Mouse (Mus musculus) megakaryocyte, adult 5-6 weeks (primary cell): ENCODE measurements around the gene Spata1. TPM values are rescaled to one million over a fixed set of nuclear protein-coding genes. Genes with fewer than 3 reads are reported as not detected.
A peak's percentile ranks its signal among the peaks of the same experiment; 100 is the strongest.

ENCODE experiments used
- ATAC-seq: 2 replicates; pipeline ENCODE4 v1.8.0; 2016; ENCODE audit warnings: mild to moderate bottlenecking, inconsistent platforms; ENCODE audit not compliant: poor library complexity, severe bottlenecking
- total RNA-seq, 2 experiments: library from RNA; stranded (forward) in 1 of 2; stranded (reverse) in 1 of 2; fragments of 153-499, 151-499 nt in 1 of 2; fragments of 221-1000, 200-1000 nt in 1 of 2; gene quantifications; 2 replicates each; pipeline versions ENCODE4 v1.2.3 to v1.2.4; 2015 to 2017

Spata1 gene
- total RNA-seq, 2 experiments from 2014 or later, result 12.8 to 16.1 TPM

- peak; percentile 86 for ATAC-seq
Measured at GRCm38 (mm10) chr3:146421787-146422186, 77.8 kb downstream of the Spata1 start.

DNA sequence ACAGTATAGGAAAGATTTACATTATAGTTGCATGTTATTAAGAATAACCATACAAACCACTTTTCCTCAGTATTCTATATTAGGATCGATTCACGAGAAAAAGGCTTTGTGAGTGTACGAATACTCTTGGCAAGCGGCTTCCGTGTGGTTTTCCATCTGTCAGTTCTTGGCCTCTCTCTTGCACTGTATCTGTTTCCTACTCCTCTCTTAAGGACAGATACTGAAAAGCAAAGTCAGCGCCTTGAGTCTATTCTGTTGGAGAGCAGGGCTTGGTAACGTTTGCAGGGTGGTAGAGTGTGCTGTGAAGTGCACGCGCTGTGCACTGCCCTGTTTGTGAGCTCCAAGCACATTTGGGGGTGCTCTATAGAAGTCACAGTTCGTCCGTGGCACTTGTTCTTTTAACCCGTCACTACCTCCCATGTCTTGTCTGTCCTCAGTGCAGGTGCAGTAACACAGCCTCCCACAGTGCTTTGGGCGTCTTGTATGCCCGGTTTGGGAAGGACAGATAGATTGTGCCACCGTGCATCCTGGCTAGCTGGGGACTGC is 79.5 kb downstream of the Spata1 start:
- ATAC-seq, result no peak

DNA sequence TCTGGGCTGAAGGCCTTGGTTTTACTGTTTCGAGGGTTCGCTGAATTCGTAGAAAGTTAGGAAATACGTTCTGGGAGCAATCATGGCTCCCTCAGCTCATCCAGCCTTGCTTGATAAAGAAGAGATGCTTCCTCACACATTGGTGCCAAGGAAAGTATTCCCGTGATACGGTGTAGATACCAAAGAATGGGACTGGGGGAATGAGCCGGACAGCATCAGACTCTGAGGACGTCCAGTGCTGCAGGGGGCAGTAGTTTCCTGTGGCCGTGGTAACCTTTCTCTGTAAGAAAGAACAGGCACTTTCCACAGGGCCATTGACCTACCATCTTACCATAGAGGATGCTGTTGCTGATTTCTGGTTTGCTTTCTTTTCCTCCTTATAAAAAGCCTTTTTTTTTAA is 80.0 kb downstream of the Spata1 start:
- ATAC-seq, result no peak

- no peak for ATAC-seq
Measured at GRCm38 (mm10) chr3:146418901-146419300, 80.7 kb downstream of the Spata1 start.

GRCm38 (mm10) chr3:146417873-146418272 is 81.7 kb downstream of the Spata1 start:
- no peak for ATAC-seq

DNA sequence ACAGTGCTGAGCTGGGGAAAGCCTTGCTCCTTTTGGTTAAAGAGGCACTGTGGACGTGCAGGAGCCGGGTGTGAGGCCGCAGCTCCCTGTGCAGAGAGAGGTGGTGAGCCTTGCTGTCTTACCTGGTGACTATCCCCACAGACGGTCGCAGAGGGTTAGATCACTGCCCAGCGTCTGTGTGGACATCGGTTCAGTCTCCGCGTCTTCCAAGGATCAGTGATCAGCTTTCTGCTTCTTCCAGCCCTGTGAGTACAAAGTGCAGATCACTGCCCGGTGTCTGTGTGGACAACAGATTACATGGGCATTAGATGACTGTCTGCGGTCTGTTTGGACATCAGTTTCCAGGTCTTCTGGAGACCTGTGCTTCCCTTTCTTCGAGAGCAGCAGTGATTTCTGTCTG is 85.0 kb downstream of the Spata1 start:
- ATAC-seq, result no peak

- ATAC-seq, result no peak
Measured at GRCm38 (mm10) chr3:146413992-146414391, 85.6 kb downstream of the Spata1 start.

DNA sequence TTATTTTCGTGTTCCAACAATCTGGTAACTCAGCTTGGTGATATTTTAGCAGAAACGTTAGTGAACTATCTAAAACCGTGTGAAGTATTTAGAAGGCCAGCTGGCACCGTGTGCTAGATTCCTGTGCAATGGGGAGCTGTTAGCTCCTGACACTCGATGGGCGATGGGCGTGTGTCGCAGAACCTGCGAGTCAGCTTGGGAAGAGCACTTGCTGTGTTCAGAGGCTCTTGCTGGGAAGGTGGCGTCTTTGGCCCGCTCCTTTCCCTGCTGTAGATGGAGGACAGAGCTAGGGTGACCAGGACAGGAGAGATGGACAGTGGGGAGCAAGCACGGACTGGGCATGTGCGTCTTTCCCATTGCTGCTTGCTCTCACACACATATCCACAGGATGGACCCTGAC is 86.5 kb downstream of the Spata1 start:
- ATAC-seq, result no peak

GRCm38 (mm10) chr3:146412480-146412879 is 87.1 kb downstream of the Spata1 start:
- ATAC-seq, result no peak

- ATAC-seq, result no peak
Measured at GRCm38 (mm10) chr3:146412008-146412407, 87.5 kb downstream of the Spata1 start.

- ATAC-seq, result peak; percentile 40; the same call in 1 of the 2 replicates
Measured at GRCm38 (mm10) chr3:146410114-146410513, 89.4 kb downstream of the Spata1 start.

Other genes with a start within 250 kb of the Spata1 start
- gene Ssx2ip, start 95.1 kb downstream of the Spata1 start, total RNA-seq (2015), result 6.6 and 9.1 TPM in 2 replicates
- 12.8 and 15.1 TPM in 2 replicates for gene Ssx2ip, start 95.1 kb downstream of the Spata1 start, total RNA-seq (2017)
- 27.2 and 37.1 TPM in 2 replicates for gene Ctbs, start 50.0 kb downstream of the Spata1 start, total RNA-seq (2015)
- gene Ctbs, start 50.0 kb downstream of the Spata1 start, total RNA-seq (2017), result 25.0 and 26.0 TPM in 2 replicates
- gene Gng5, start 54 bp upstream of the Spata1 start, total RNA-seq (2015), result 436 and 445 TPM in 2 replicates
- gene Gng5, start 54 bp upstream of the Spata1 start, total RNA-seq (2017), result 196 and 210 TPM in 2 replicates
- gene Rpf1, start 21.7 kb upstream of the Spata1 start, total RNA-seq (2015), result 61.3 and 64.3 TPM in 2 replicates
- 70.0 and 70.2 TPM in 2 replicates for gene Rpf1, start 21.7 kb upstream of the Spata1 start, total RNA-seq (2017)
- not detected in 2 replicates for gene Uox, start 70.7 kb upstream of the Spata1 start, total RNA-seq (2015)
- gene Uox, start 70.7 kb upstream of the Spata1 start, total RNA-seq (2017), result not detected in 2 replicates
- 0.16 and 0.39 TPM in 2 replicates for gene Dnase2b, start 115.8 kb upstream of the Spata1 start, total RNA-seq (2015)
- 0.22 and 0.65 TPM in 2 replicates for gene Dnase2b, start 115.8 kb upstream of the Spata1 start, total RNA-seq (2017)
- gene 4930503B20Rik, start 151.6 kb upstream of the Spata1 start, total RNA-seq (2015), result 0.34 TPM in 1 of 2 replicates, not detected in the other
- gene 4930503B20Rik, start 151.6 kb upstream of the Spata1 start, total RNA-seq (2017), result 0.51 TPM in 1 of 2 replicates, not detected in the other
- 1.7 TPM in 2 replicates for gene Samd13, start 185.8 kb upstream of the Spata1 start, total RNA-seq (2015)
- 1.1 and 2.1 TPM in 2 replicates for gene Samd13, start 185.8 kb upstream of the Spata1 start, total RNA-seq (2017)